Mouse (Mus musculus) right cerebral cortex, adult 2 months (tissue): ENCODE measurements around the gene Prr23a2.

Experiments used
- DNase-seq, 2 experiments: peaks; one replicate each; pipeline ENCODE4 v3.0.0; 2021 to 2022; ENCODE audit warnings: low spot score in 2 of 2

Prr23a2 gene

DNA sequence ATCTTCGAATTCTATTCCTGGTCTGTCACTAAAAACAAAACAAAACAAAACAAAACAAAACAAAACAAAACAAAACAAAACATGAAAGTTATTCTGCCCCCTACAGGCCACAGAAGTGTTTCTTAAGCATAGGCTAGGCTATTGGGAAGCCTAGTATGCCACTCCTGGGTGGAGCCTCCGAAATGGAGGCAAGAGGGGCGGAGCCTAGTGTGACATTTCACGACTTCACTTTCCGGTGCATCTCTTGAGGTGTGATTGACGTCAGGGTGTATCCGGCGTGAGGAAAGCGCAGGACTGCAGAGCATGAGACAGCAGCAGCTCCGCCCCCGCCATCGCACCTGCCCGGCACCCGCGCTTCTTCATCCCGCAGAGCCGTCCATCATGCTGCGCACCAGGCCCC lies at the start of gene Prr23a2:
Gene Prr23a2 (plus strand): TSS at position 285 of the 400 bp plus-strand sequence.
- no peak for DNase-seq

DNA sequence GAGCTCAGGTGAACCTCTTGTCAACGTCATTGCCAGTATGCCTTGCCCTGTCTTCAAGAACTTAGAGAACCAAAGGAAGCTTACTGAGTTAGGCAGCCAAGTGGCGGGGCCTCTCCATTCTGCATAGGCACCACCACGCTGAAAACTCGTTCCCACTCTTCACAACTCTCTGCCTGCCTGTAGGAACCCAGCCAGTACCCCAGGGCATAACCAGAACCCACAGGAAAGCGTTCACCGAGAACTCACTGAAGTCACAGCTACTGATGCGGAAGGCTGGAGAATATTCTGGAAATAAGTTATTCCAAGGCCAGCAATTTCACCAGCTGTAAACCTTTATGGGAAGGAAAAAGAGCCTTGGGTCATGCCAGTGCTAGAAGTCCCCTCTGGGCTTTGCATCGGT lies 48.7 kb upstream of the Prr23a2 start:
- DNase-seq = no peak

DNA sequence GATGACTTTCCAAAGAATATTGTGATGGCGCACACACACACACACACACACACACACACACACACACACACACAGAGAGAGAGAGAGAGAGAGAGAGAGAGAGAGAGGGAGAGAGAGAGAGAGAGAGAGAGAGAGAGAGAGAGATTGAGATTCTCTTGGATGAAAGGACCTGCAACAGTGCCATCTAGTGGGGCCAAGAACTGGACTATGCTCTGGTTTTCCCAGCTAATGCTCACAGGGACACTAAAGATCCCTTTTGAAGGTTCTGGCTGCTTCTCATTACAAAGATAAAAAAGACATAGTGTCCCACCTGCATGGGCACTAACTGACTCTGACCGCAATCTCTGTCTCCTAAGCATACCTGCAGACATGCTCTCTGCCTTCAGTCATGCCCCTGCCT lies 46.8 kb upstream of the Prr23a2 start:
- DNase-seq = peak; percentile 59 to 70

DNA sequence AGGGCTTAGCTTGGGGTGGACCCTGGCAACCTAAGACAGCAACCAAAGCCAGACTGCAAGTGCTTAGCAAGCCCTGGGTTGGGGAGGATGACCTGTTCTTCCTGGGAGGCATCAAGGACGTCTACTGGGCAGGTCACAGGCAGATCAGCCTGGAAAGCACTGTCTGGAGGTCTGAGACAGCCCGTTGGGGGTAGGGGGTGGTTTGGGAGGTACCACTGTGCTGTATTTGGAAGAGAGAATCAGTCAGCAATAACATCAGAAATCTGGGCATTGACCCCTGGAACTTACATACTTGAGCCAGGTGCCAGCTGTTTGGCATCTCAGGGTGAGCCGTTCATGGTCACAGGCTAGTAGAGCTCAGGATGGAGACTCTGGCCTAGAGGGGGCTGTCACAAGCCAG lies 40.2 kb upstream of the Prr23a2 start:
- DNase-seq = no peak

DNA sequence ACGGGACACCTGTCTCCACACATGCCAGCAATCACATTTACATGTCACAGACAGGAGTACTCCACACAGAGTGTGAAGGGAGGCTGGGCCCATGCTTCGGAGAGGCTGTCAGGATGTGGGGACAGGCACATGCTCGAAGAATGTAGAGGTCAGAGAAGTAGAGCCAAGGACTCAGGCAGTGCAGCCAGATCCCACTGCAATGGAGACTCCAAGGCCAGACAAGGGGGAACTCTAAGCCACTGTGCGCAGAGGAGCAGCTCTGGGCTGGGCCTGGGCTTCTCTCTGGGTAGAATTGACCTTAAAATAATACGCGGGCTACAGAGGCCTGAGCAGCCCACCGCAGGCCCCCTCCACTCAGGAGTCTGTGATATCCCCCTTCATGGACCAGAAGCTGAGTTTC lies 38.7 kb upstream of the Prr23a2 start:
- no peak for DNase-seq

DNA sequence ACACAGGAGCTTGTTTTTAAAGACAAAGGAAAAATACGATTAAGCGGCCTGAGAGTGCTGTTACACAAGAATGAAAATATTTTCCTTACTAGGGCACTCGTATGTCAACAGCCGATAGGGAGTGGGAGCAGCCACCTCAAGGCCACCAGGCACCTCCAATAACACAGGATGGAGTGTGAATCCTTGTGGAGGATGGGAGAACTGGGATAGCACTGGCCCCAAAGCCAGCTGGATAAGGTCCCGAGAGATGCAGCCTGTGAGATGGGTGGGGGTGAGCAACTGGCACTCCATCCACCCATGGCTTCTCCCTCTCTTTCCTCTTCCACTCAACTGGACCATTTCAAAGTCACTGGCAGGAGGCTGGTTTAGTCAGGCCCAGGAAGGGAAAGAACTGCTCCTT lies 37.3 kb upstream of the Prr23a2 start:
- DNase-seq = no peak

DNA sequence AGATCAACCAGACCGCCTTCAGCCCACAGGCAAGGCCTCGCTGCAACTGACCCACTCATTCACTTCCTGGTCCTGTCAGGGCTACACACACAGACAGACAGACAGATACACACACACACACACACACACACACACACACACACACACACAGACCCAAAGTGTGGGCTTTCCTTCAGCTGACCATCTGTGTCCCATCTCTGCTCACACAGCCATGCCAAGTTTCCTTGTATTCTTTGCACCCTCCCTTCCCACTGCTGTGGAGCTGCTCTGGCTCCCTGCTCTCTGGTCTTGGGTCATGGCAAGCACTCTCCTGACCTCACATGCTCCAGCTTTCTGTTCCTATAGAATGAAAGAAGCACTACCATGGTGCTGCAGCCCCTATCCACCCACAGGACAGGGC lies 36.8 kb upstream of the Prr23a2 start:
- DNase-seq = no peak

DNA sequence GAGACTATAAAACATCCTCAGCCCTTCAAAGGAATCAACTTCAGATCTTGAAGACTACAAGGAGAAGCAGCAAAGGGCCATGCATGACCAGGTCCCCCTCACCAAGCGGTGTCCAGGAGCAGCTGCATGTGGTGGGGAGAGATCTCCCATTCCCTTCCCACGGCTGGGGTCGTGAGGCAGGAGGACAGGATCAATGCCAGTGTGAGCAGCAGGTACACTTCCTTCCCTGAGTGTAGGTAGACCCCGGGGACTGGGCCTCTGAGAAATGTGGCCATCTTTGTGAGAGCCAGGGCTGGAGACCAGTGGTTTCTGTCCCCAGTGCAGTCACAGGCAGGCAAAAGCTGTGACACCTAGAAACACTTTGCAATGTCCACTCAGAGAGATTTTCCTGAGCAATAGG lies 35.8 kb upstream of the Prr23a2 start:
- DNase-seq = no peak

DNA sequence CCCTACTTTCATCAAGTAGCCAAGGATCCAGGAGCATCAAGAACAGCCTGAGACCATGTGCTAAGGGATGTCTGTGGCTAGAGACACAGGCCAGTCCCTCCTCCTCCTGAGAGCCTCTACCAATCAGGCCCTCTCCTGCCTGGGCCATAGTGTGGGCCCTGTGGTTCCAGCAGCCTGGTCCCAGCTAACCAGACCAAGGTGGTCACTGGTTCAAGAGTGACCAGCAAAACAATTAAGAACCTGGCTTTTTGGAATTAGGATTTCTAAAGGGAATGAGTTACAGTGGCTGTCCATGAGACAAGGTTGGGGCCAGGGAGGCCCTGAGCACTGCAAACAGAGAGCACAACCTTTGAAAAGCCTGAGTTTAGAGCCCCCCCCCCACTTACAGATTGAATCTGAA lies 35.2 kb upstream of the Prr23a2 start:
- DNase-seq = no peak

DNA sequence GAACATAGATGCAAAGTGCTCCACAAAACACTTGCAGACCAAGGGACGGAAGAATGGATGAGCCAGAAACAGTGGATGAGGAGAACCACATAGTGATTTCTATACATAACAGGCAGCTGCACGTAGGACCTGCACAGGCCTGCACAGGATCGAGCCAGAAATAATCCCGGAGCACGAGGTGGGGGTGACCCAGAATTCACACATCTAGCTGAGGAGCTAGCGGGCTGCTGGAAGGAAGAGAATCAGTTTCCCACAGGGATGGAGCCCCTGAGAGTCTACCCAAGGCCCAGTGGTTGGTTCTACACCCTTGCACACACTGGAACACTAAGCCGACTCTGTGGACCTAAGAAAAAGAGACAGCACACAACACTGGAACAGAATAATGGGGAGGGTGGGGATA lies 32.5 kb upstream of the Prr23a2 start:
- DNase-seq = no peak

DNA sequence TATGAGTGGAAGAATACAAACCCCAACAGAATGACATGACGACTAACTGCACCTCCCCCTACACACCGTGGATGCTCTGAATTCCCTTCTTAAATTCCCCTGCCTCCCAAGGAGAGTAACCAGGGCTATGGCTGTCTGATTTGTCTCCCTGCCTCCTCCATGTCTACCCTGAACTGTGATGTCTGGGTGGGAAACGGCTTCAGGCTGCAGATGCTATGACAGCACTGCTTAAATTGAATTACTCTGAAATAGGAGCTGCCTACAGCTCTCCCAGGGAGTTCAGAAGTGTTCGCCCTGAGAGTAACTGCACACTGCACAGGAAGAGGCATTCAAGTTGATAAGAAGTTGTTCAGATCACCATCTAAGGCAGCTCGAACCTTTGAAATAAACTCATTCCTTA lies 26.8 kb upstream of the Prr23a2 start:
- DNase-seq = no peak

DNA sequence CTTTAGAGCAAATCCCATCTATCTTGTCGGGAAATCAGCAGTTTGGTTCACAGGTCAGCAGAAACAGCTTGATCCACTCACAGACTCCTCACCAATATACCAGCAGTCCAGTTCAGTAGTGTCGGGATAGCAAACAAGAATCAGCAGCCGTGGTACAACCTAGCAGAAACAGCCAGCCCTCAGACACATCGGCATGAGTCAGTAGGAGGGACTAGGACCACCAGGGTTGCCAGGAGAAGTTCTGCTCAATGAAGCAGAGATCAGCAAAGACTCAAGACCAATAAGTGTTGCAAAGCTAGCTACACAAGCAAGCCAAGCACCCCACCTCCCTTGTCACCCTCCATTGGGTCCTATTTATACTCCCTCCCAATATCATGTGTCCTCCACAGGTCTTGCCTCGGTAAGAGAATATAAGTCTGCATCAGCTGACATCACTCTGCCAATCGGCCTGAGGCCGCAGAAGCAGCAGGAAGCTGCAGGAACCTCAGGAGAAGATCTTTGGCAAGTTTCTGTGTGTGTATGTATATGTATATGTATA lies 18.7 kb upstream of the Prr23a2 start:
- no peak for DNase-seq

DNA sequence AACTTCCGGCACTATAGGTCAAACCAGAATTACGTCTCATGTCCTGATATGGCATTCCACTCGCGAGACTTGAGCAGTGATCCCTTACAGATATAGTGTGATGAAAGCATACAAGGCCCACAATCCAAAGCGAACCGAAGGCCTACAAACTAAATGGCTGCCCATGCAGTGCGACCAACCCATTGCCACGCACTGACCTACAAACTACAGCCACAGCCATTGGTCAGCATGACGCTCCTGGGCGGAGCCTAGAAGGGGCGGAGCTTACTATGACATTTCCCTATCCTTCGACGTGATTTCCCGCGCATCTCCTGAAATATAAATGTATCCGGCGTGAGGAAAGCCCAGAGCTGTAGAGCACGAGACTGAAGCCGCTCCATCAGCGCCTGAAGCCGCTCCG lies 14.2 kb upstream of the Prr23a2 start, which contains the start of gene Prr23a1:
Gene Prr23a1 (plus strand): TSS at position 387 of the 400 bp plus-strand sequence.
- no peak for DNase-seq

DNA sequence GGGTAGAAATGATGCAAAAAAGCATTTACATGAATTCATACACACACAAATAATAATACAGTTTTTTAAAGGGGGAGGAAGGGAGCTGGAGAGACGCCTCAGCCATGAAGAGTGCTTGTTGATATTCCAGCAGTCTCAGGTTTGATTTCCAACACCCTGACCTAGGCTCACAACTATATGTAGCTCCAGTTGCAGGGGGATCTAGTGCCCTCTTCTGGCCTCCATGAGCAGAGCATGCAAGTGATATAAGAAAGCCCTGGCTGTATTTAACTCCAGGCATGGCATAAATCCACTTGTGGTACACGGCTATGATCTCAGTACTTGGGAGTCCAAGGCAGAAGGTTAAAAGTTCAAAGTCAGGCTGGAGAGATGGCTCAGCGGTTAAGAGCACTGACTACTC lies 7.2 kb downstream of the Prr23a2 start:
- DNase-seq = no peak

DNA sequence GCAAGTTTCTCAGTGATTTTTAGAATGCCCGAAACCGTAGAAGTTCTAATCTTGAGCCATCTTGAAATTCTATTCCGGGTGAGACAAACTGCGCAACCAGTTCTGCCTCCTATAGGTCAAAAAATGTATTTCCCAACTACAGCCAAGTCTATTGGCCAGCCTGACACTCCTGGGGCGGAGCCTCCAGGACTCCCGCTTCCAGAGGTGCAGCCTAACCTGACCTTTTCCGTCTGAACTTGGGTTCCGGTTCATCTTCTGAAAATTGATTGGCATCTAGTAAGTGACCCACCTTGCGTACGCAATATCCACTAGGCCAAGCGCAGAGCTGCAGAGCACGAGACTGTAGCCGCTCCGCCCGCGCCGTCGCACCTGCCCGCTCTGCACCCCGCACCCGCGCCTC lies 8.3 kb downstream of the Prr23a2 start, which contains the start of gene Prr23a3:
Gene Prr23a3 (plus strand): TSS at position 197 of the 400 bp plus-strand sequence.
- DNase-seq = no peak

DNA sequence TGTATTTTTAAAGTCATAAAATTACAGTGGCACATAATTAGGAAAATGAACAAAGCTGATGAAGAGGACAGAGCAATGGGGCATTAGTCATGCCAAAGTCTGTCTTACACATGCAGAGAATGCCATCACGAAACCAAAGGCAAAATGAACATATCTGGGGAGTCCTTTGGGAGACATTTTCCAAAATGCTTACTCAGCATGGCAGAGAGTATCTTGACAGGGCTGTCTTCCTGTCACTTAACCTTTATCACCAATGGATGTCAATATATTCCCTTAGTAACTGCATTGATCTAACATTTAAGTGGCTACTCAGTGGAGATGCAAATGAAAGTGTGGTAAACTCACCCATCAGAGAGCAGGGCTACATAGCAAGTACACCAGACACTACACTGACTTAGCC lies 45.2 kb downstream of the Prr23a2 start:
- DNase-seq = no peak

DNA sequence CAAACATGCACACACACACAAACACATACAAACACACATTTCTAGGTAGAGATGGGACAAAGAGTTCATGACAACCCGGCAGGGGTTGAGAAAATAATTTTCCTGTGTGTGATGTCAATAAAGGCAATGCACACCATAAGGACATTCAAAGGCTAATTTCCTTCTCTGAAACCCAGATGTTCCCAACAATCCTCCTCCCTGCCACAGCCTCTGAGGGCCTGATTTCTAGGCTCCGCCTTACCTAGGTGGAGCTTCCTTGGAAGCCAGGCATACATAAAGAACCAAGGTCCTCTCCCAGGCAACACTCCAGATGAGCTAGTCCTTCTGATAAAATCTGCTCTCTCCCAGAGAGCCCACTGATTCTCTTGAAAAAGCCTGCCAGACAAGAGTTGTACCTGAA lies 46.5 kb downstream of the Prr23a2 start, which contains the start of gene 7420426K07Rik:
Gene 7420426K07Rik (plus strand): TSS at position 301 of the 400 bp plus-strand sequence.
- no peak for DNase-seq
